Mouse (Mus musculus): ENCODE data around the gene Ppp1r7.

GRCm38 (mm10) chr1:93373665-93374064 is 31.0 kb downstream of the Ppp1r7 start, which contains the start of gene Ano7:
- TF ChIP-seq POLR2A (IDR thresholded peaks at IDR 0.05; ENCODE audit: extremely low read depth, insufficient read depth, low read length) = no peak
- TF ChIP-seq CTCF (IDR thresholded peaks at IDR 0.05; ENCODE audit: low read depth, low read length) = no peak
